Mouse (Mus musculus) lung, adult 2 months (tissue): ENCODE measurements around the gene Pawr. TPM values are rescaled to one million over a fixed set of nuclear protein-coding genes. Genes with fewer than 3 reads are reported as not detected.

Experiments used
- DNase-seq: peaks from one replicate; pipeline ENCODE4 v3.0.0; 2022
- H3K4me1 ChIP-seq: fragments of 200-500 bp; 2 replicates; pipeline ENCODE4 v1.6.1; 2011; ENCODE audit warnings: low read length; ENCODE audit not compliant: control insufficient read depth, insufficient read depth
- H3K4me3 ChIP-seq: fragments of 200-500 bp; replicated peaks from 2 replicates; pipeline ENCODE3; 2011; ENCODE audit warnings: low read depth, mild to moderate bottlenecking, control low read depth, low read length; ENCODE audit errors: extremely low read depth
- CTCF ChIP-seq: fragments of 200-500 bp; IDR thresholded peaks from 2 replicates; pipeline ENCODE4 v1.5.1; 2011; ENCODE audit warnings: mild to moderate bottlenecking, low read length, control low read depth; ENCODE audit not compliant: insufficient read depth
- POLR2A ChIP-seq: fragments of 200-500 bp; IDR thresholded peaks from 2 replicates; pipeline ENCODE4 v1.6.1; 2011; ENCODE audit warnings: low read depth, mild to moderate bottlenecking, control low read depth, low read length, borderline replicate concordance; ENCODE audit errors: extremely low read depth
- WGBS: fragments of 180-500 bp; shearing (Covaris S2); methylation state at CpG from one replicate; pipeline ENCODE4 v1.1.7; 2018; 5-methylcytosine and 5-hydroxymethylcytosine counted together
- polyA plus RNA-seq: library from polyadenylated mRNA; depleted of rRNA; stranded (reverse); fragments of >200 nt; gene quantifications from 2 replicates; pipeline ENCODE4 v1.2.3, GENCODE M21; 2012

The Pawr gene
- polyA plus RNA-seq, 1 experiment: 12.9 TPM

- no peak overlapping the region for H3K4me3 ChIP-seq
- TF ChIP-seq POLR2A (no peak), CTCF (no peak)
- WGBS: 78% methylated on average over 12 of the region's 12 CpGs
- no peak for DNase-seq
- H3K4me1 ChIP-seq: no peaks in the 10 kb centered on the region
These were observed 40.0 kb upstream of the Pawr start for GRCm38 (mm10) chr10:108291688-108292471.

GRCm38 (mm10) chr10:108292651-108293050 is 39.3 kb upstream of the Pawr start:
- H3K4me3 ChIP-seq: no peak overlapping the region
- WGBS: 85% methylated on average over 4 of the region's 4 CpGs
- no peaks in the 10 kb centered on the region for H3K4me1 ChIP-seq
- no peak for DNase-seq
- no peak for TF ChIP-seq CTCF
- TF ChIP-seq POLR2A: no peak

- no peak for DNase-seq
- WGBS: 86% methylated on average over 16 of the region's 16 CpGs
- H3K4me3 ChIP-seq: no peak overlapping the region
- no peaks in the 10 kb centered on the region for H3K4me1 ChIP-seq
- TF ChIP-seq CTCF (no peak), POLR2A (no peak)
These were observed 38.2 kb upstream of the Pawr start for GRCm38 (mm10) chr10:108293620-108294195.

- no peak for TF ChIP-seq POLR2A
- WGBS: 89% methylated on average over 7 of the region's 7 CpGs
- Histone ChIP-seq H3K4me1 (no peaks in the 10 kb centered on the region), H3K4me3 (no peak overlapping the region)
- DNase-seq: no peak
These were observed 37.2 kb upstream of the Pawr start for GRCm38 (mm10) chr10:108294766-108295165.

GRCm38 (mm10) chr10:108296446-108296845 is 35.5 kb upstream of the Pawr start:
- Histone ChIP-seq H3K4me1 (no peaks in the 10 kb centered on the region), H3K4me3 (no peak overlapping the region)
- TF ChIP-seq POLR2A: no peak
- no peak for TF ChIP-seq CTCF
- DNase-seq: no peak
- 82% methylated on average over 7 of the region's 7 CpGs for WGBS

GRCm38 (mm10) chr10:108298261-108298660 is 33.7 kb upstream of the Pawr start:
- WGBS: 95% methylated on average over 13 of the region's 13 CpGs
- TF ChIP-seq POLR2A (no peak), CTCF (no peak)
- no peak overlapping the region for H3K4me3 ChIP-seq

GRCm38 (mm10) chr10:108298841-108299545 is 32.9 kb upstream of the Pawr start:
- DNase-seq: no peak
- no peak for TF ChIP-seq POLR2A
- no peak for TF ChIP-seq CTCF
- H3K4me3 ChIP-seq: no peak overlapping the region
- 69% methylated on average over 16 of the region's 17 CpGs for WGBS
- no peaks in the 10 kb centered on the region for H3K4me1 ChIP-seq

More at GRCm38 (mm10) chr10:108298261-108298660, 33.7 kb upstream of the Pawr start:
- no peaks in the 10 kb centered on the region for H3K4me1 ChIP-seq
- no peak for DNase-seq

- Histone ChIP-seq H3K4me1 (no peaks in the 10 kb centered on the region), H3K4me3 (no peak overlapping the region)
- TF ChIP-seq POLR2A: no peak
- no peak for TF ChIP-seq CTCF
- WGBS: 58% methylated on average over 11 of the region's 11 CpGs
- DNase-seq: no peak
These were observed 32.1 kb upstream of the Pawr start for GRCm38 (mm10) chr10:108299828-108300227.

GRCm38 (mm10) chr10:108300843-108301242 is 31.1 kb upstream of the Pawr start:
- Histone ChIP-seq H3K4me3 (no peak overlapping the region), H3K4me1 (no peaks in the 10 kb centered on the region)
- DNase-seq: peak; percentile 82
- WGBS: 6% methylated on average over 19 of the region's 19 CpGs
- TF ChIP-seq POLR2A: no peak
- peak; percentile 92 for TF ChIP-seq CTCF

GRCm38 (mm10) chr10:108307772-108308171 is 24.1 kb upstream of the Pawr start:
- TF ChIP-seq POLR2A (no peak), CTCF (no peak)
- Histone ChIP-seq H3K4me3 (no peak overlapping the region), H3K4me1 (no peaks in the 10 kb centered on the region)
- 56% methylated on average over 11 of the region's 11 CpGs for WGBS
- DNase-seq: no peak
